Mouse (Mus musculus) forebrain, embryonic 13.5 days (tissue): ENCODE data around the gene Pdzd2. TPM values are rescaled to one million over a fixed set of nuclear protein-coding genes. Genes with fewer than 3 reads are reported as not detected.
A peak's percentile ranks its signal among the peaks of the same experiment; 100 is the strongest.

Experiments
- ATAC-seq: fragments of 200-750 bp; cut with Nextera tagmentation; 2 replicates; pipeline ENCODE4 v1.8.0; 2017
- H3K27ac ChIP-seq: fragments of 300-500 bp; sonication (generic); 2 replicates; pipeline ENCODE4 v1.5.1; 2015; ENCODE audit warnings: inconsistent platforms, mild to moderate bottlenecking, moderate library complexity
- H3K27me3 ChIP-seq: fragments of 300-500 bp; sonication (generic); 2 replicates; pipeline ENCODE4 v1.6.1; 2015; ENCODE audit warnings: mild to moderate bottlenecking, inconsistent platforms
- H3K36me3 ChIP-seq: fragments of 300-500 bp; sonication (generic); 2 replicates; pipeline ENCODE4 v1.6.1; 2015; ENCODE audit warnings: mild to moderate bottlenecking, inconsistent platforms; ENCODE audit not compliant: poor library complexity, severe bottlenecking
- H3K4me1 ChIP-seq: fragments of 300-500 bp; sonication (generic); 2 replicates; pipeline ENCODE4 v1.6.1; 2015; ENCODE audit warnings: inconsistent platforms
- H3K4me2 ChIP-seq: fragments of 300-500 bp; sonication (generic); 2 replicates; pipeline ENCODE4 v1.6.1; 2015; ENCODE audit warnings: inconsistent platforms, mild to moderate bottlenecking, moderate library complexity
- H3K4me3 ChIP-seq: fragments of 300-500 bp; sonication (generic); 2 replicates; pipeline ENCODE4 v1.5.1; 2015; ENCODE audit warnings: mild to moderate bottlenecking, inconsistent platforms
- H3K9ac ChIP-seq: fragments of 300-500 bp; sonication (generic); 2 replicates; pipeline ENCODE4 v1.6.1; 2015; ENCODE audit warnings: mild to moderate bottlenecking, inconsistent platforms
- H3K9me3 ChIP-seq: fragments of 300-500 bp; sonication (generic); replicated peaks from 2 replicates; pipeline ENCODE4 v1.6.1; 2016; ENCODE audit warnings: inconsistent platforms
- WGBS: fragments of 180-500 bp; shearing (Covaris S2); methylation state at CpG from one replicate; pipeline ENCODE4 v1.1.7; 2015; 5-methylcytosine and 5-hydroxymethylcytosine counted together
- polyA plus RNA-seq: library from polyadenylated mRNA; unstranded; fragments of >200 nt; fragmentation: Nextera tagmentation; extraction: Ambion mirVana; gene quantifications from 2 replicates; pipeline ENCODE4 v1.2.1, GENCODE M21; 2015

Gene Pdzd2
- polyA plus RNA-seq, 1 experiment from 2014 or later: 5.5 TPM

- Histone ChIP-seq H3K27me3 (no peaks in the 10 kb centered on the region), H3K4me2 (no peak overlapping the region), H3K9me3 (no peaks in the 10 kb centered on the region), H3K9ac (no peak overlapping the region), H3K4me1 (peaks cover 3% of the 10 kb centered on the region; the same call in 1 of the 2 replicates), H3K27ac (no peak overlapping the region), H3K36me3 (no peaks in the 10 kb centered on the region), H3K4me3 (no peak overlapping the region)
- 72% methylated on average over 8 of the region's 8 CpGs for WGBS
- ATAC-seq: no peak
Observed at GRCm38 (mm10) chr15:12634921-12635320, 104.8 kb downstream of the Pdzd2 start.

GRCm38 (mm10) chr15:12629164-12629563 lies 110.6 kb downstream of the Pdzd2 start:
- 91% methylated on average over 7 of the region's 7 CpGs for WGBS
- Histone ChIP-seq H3K27me3 (no peaks in the 10 kb centered on the region), H3K4me2 (no peak overlapping the region), H3K9ac (no peak overlapping the region), H3K27ac (no peak overlapping the region), H3K36me3 (no peaks in the 10 kb centered on the region), H3K4me3 (no peak overlapping the region), H3K4me1 (no peaks in the 10 kb centered on the region), H3K9me3 (no peaks in the 10 kb centered on the region)
- ATAC-seq: no peak

DNA sequence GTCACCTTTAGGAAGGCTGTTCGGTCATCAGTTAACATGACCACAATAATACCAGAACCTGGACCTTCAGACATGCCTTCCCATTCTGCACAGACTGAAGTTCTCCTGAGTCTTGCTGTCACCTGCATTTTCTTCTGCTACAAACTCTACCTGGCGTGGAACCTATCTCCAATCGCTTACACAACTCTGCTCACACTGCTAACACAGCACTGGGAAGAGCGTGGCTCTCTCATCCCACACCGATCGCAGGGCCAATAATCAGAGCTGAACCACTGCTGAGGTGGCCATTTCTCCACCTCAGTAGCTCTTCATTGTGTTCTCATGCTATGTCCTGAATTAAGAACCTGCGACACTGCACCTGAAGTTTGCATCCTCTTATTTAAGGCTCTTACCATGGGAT lies 111.3 kb downstream of the Pdzd2 start:
- no peaks in the 10 kb centered on the region for H3K27me3 ChIP-seq
- H3K4me2 ChIP-seq: no peak overlapping the region
- no peak overlapping the region for H3K4me3 ChIP-seq
- WGBS: 96% methylated on average over 7 of the region's 7 CpGs
- H3K9ac ChIP-seq: no peak overlapping the region
- no peaks in the 10 kb centered on the region for H3K4me1 ChIP-seq
- no peaks in the 10 kb centered on the region for H3K36me3 ChIP-seq
- H3K9me3 ChIP-seq: no peaks in the 10 kb centered on the region
- ATAC-seq: no peak
- no peak overlapping the region for H3K27ac ChIP-seq

DNA sequence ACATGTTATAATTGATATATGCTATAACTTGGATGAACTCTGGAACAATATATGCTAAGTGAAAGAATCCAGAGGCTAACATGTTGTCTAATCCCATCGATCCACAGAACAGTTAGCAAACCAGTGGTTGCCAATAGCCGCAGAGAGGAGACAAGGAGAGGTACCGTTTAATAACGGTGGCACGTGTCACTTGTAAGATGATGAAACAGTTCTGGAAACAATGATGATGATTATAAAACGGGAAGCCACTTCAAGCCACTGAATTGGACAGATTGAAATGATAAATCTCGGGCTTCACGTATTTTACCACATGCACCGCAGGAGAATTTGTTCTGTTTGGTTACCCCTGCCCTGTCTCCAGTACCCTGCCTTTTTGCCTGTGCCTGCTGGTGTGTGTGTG lies 112.8 kb downstream of the Pdzd2 start:
- WGBS: 90% methylated on average over 9 of the region's 9 CpGs
- H3K4me2 ChIP-seq: no peak overlapping the region
- no peak for ATAC-seq
- no peaks in the 10 kb centered on the region for H3K27me3 ChIP-seq
- no peak overlapping the region for H3K27ac ChIP-seq
- no peaks in the 10 kb centered on the region for H3K9me3 ChIP-seq
- H3K4me1 ChIP-seq: no peaks in the 10 kb centered on the region
- no peaks in the 10 kb centered on the region for H3K36me3 ChIP-seq
- H3K4me3 ChIP-seq: no peak overlapping the region
- H3K9ac ChIP-seq: no peak overlapping the region

DNA sequence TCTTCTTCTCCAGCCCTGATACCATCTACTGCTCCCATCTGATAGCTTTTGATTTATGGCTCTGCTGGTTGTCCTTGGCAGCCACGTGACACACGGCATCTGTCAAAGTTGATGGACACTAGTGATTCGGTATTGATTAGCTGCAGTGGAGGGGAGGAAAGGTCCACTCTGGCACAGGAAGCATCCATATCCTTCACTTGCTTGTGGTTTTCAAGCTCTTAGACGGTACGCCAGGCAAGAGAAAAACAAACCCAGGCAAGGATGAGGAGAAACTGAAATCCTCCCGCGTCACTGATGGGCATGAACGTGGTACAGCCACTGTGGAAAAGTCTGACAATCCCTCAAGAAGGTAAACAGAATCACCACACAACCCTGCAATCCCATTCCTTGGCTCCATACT lies 113.6 kb downstream of the Pdzd2 start:
- no peak overlapping the region for H3K9ac ChIP-seq

GRCm38 (mm10) chr15:12625524-12625923 lies 114.2 kb downstream of the Pdzd2 start:
- no peaks in the 10 kb centered on the region for H3K27me3 ChIP-seq
- H3K4me3 ChIP-seq: no peak overlapping the region
- H3K9me3 ChIP-seq: no peaks in the 10 kb centered on the region
- H3K27ac ChIP-seq: no peak overlapping the region
- WGBS: 48% methylated on average over 6 of the region's 6 CpGs
- no peaks in the 10 kb centered on the region for H3K36me3 ChIP-seq
- no peak overlapping the region for H3K9ac ChIP-seq
- ATAC-seq: no peak
- no peak overlapping the region for H3K4me2 ChIP-seq
- no peaks in the 10 kb centered on the region for H3K4me1 ChIP-seq

More for the DNA sequence above, 113.6 kb downstream of the Pdzd2 start:
- H3K9me3 ChIP-seq: no peaks in the 10 kb centered on the region
- no peak overlapping the region for H3K4me2 ChIP-seq
- H3K27ac ChIP-seq: no peak overlapping the region
- no peaks in the 10 kb centered on the region for H3K27me3 ChIP-seq
- WGBS: 87% methylated on average over 8 of the region's 8 CpGs
- no peak overlapping the region for H3K4me3 ChIP-seq
- no peak for ATAC-seq
- H3K36me3 ChIP-seq: no peaks in the 10 kb centered on the region
- H3K4me1 ChIP-seq: no peaks in the 10 kb centered on the region

DNA sequence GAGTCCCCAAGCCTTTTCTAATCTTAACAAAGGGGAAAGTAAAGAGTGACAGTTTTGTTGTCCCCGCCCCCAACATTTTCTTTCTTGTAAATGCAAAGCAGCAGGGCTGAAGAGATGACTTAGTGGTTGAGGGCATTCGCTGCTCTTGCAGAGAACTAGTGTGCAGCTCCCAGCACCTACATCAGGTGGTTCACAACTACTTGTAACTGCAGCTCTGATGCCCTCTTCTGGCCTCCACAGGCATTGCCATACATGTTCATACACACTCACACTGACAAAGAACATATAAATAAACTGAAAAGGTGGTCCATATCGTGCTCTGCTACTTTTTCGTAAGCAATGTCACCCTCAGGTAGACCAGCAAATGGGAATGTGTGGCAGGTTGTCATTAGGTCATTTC lies 116.2 kb downstream of the Pdzd2 start:
- ATAC-seq: no peak
- Histone ChIP-seq H3K27ac (no peak overlapping the region), H3K9ac (no peak overlapping the region), H3K27me3 (no peaks in the 10 kb centered on the region), H3K36me3 (no peaks in the 10 kb centered on the region), H3K4me1 (no peaks in the 10 kb centered on the region), H3K4me3 (no peak overlapping the region), H3K4me2 (no peak overlapping the region), H3K9me3 (no peaks in the 10 kb centered on the region)
- WGBS: 95% methylated on average over 4 of the region's 4 CpGs

- Histone ChIP-seq H3K27me3 (no peaks in the 10 kb centered on the region), H3K36me3 (no peaks in the 10 kb centered on the region), H3K9me3 (no peaks in the 10 kb centered on the region), H3K4me2 (no peak overlapping the region), H3K9ac (no peak overlapping the region), H3K4me1 (no peaks in the 10 kb centered on the region), H3K4me3 (no peak overlapping the region), H3K27ac (no peak overlapping the region)
- ATAC-seq: no peak
- WGBS: 90% methylated on average over 5 of the region's 5 CpGs
Observed at GRCm38 (mm10) chr15:12622701-12623100, 117.0 kb downstream of the Pdzd2 start.

- H3K4me2 ChIP-seq: no peak overlapping the region
- no peaks in the 10 kb centered on the region for H3K9me3 ChIP-seq
- H3K4me3 ChIP-seq: no peak overlapping the region
- H3K4me1 ChIP-seq: no peaks in the 10 kb centered on the region
- no peak overlapping the region for H3K9ac ChIP-seq
- no peak overlapping the region for H3K27ac ChIP-seq
- ATAC-seq: no peak
- no peaks in the 10 kb centered on the region for H3K36me3 ChIP-seq
- 74% methylated on average over 7 of the region's 7 CpGs for WGBS
- H3K27me3 ChIP-seq: no peaks in the 10 kb centered on the region
Observed at GRCm38 (mm10) chr15:12622093-12622643, 117.6 kb downstream of the Pdzd2 start.

DNA sequence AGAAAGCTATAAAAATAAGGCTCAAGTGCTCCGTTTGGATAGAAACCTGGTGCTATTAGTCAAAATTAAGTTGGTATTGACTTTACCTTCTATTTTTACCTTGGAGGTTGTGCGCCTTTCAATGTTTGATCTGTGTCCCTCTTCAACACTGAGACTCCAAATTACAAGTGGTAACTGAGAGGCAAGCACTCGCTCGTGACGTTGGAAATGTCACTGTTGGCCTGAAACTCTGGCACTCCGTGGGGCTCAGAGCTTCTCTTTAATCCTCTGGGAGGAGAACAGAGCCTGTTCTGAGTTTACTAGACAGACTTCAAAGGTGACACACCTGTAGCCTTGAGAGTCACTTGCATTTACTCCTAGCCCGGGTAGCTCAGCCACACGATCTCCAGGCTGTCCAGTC lies 120.5 kb downstream of the Pdzd2 start:
- H3K27me3 ChIP-seq: no peaks in the 10 kb centered on the region
- WGBS: 88% methylated on average over 8 of the region's 8 CpGs
- no peaks in the 10 kb centered on the region for H3K4me1 ChIP-seq
- no peak overlapping the region for H3K9ac ChIP-seq
- no peak overlapping the region for H3K4me2 ChIP-seq
- ATAC-seq: no peak
- no peak overlapping the region for H3K4me3 ChIP-seq
- no peak overlapping the region for H3K27ac ChIP-seq
- H3K36me3 ChIP-seq: no peaks in the 10 kb centered on the region
- H3K9me3 ChIP-seq: no peaks in the 10 kb centered on the region

GRCm38 (mm10) chr15:12617651-12618050 lies 122.1 kb downstream of the Pdzd2 start:
- Histone ChIP-seq H3K4me3 (no peak overlapping the region), H3K9ac (no peak overlapping the region), H3K36me3 (no peaks in the 10 kb centered on the region), H3K9me3 (no peaks in the 10 kb centered on the region), H3K4me2 (no peak overlapping the region), H3K27me3 (no peaks in the 10 kb centered on the region), H3K27ac (no peak overlapping the region), H3K4me1 (no peaks in the 10 kb centered on the region)
- 0 out of 2 replicates have a peak, but pooled peaks have one; percentile 27 for ATAC-seq
- WGBS: 89% methylated on average over 11 of the region's 11 CpGs

GRCm38 (mm10) chr15:12617220-12617619 lies 122.5 kb downstream of the Pdzd2 start:
- Histone ChIP-seq H3K4me2 (no peak overlapping the region), H3K27me3 (no peaks in the 10 kb centered on the region), H3K4me1 (no peaks in the 10 kb centered on the region), H3K4me3 (no peak overlapping the region), H3K9ac (no peak overlapping the region), H3K9me3 (no peaks in the 10 kb centered on the region), H3K36me3 (no peaks in the 10 kb centered on the region), H3K27ac (no peak overlapping the region)
- ATAC-seq: no peak
- WGBS: 81% methylated on average over 8 of the region's 8 CpGs
